Mouse (Mus musculus): ENCODE results near the gene Aars.
"Not testable (repeated sequence)": the region's sequence is repeated elsewhere in the genome, so short reads cannot be mapped to it uniquely, and the experiment has no call there.

The Aars gene

GRCm38 (mm10) chr8:111032916-111033315, at the start of gene Aars:
TSS of gene Aars (plus strand) at chr8:111033144.
- no peak for DNase-seq

GRCm38 (mm10) chr8:110987805-110988744, 44.9 kb upstream of the Aars start:
- no peak for DNase-seq

- no peak for DNase-seq
These were observed 42.9 kb upstream of the Aars start for GRCm38 (mm10) chr8:110990017-110990416.

GRCm38 (mm10) chr8:110996641-110997430, 36.1 kb upstream of the Aars start:
- DNase-seq: no peak

- peak; percentile 89 for DNase-seq
These were observed 35.1 kb upstream of the Aars start, which contains the start of gene Ddx19a for GRCm38 (mm10) chr8:110997547-110998531. TSS of gene Ddx19a (minus strand) at chr8:110997800.

- not testable (repeated sequence) for DNase-seq
These were observed 22.5 kb upstream of the Aars start for GRCm38 (mm10) chr8:111010230-111010991.

- not testable (repeated sequence) for DNase-seq
These were observed 6.3 kb upstream of the Aars start for GRCm38 (mm10) chr8:111026609-111027008.

- DNase-seq: peak; percentile 88 to 89
These were observed 5.5 kb upstream of the Aars start for GRCm38 (mm10) chr8:111027391-111027937.

GRCm38 (mm10) chr8:111029589-111029988, 3.4 kb upstream of the Aars start:
- DNase-seq: no peak

GRCm38 (mm10) chr8:111030045-111030444, 2.9 kb upstream of the Aars start:
- peak in 1 of 2 experiments; percentile 6 for DNase-seq

- no peak for DNase-seq
These were observed 1.4 kb upstream of the Aars start, which contains the start of gene Ddx19b for GRCm38 (mm10) chr8:111031572-111031971. TSS of gene Ddx19b (minus strand) at chr8:111031751.

GRCm38 (mm10) chr8:111033482-111034215, 705 bp downstream of the Aars start:
- DNase-seq: peak; percentile 91 to 92

- DNase-seq: peak; percentile 56 to 58
These were observed 1.3 kb downstream of the Aars start for GRCm38 (mm10) chr8:111034276-111034675.

GRCm38 (mm10) chr8:111036591-111036990, 3.6 kb downstream of the Aars start:
- DNase-seq: no peak

GRCm38 (mm10) chr8:111042546-111042945, 9.6 kb downstream of the Aars start:
- DNase-seq: no peak

GRCm38 (mm10) chr8:111044003-111044734, 11.2 kb downstream of the Aars start:
- DNase-seq: peak in 1 of 2 experiments; percentile 26

GRCm38 (mm10) chr8:111048694-111049093, 15.8 kb downstream of the Aars start:
- DNase-seq: peak; percentile 38

GRCm38 (mm10) chr8:111049106-111049505, 16.2 kb downstream of the Aars start:
- DNase-seq: no peak

- no peak for DNase-seq
These were observed 21.0 kb downstream of the Aars start for GRCm38 (mm10) chr8:111053827-111054518.

Data from B cell, adult 2 months (primary cell).